Mouse (Mus musculus) testis, adult 2 months (tissue): ENCODE results near the gene Wnt9a.

Experiments used
- CTCF ChIP-seq: fragments of 200-500 bp; IDR thresholded peaks from 2 replicates; pipeline ENCODE4 v1.5.1; 2012; ENCODE audit warnings: low read depth, mild to moderate bottlenecking, inconsistent platforms, low read length, moderate library complexity; ENCODE audit not compliant: control insufficient read depth, insufficient read depth, insufficient replicate concordance
- POLR2A ChIP-seq: fragments of 200-500 bp; IDR thresholded peaks from 2 replicates; pipeline ENCODE4 v1.6.1; 2012; ENCODE audit warnings: low read depth, mild to moderate bottlenecking, inconsistent platforms, low read length, moderate library complexity; ENCODE audit not compliant: control insufficient read depth

DNA sequence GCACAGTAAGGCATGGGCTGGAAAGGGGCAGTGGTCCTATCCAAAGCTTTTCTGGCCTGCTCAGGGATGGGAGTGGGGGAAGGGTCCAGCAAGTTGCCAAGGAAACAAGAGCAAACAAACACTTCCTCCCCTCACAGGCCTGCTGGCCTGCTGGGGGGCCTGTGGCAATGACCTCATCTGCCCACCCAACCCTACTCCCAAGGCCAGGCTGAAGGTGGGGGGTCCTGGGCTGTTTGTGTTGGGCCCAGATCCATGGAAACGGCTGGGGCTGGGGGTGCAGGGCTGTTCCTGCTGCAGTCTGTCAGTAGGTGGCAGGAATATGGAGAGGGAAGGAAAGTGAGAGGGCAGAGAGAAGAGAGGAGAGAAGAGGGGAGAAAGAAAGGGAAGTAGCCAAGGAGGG, 29.7 kb downstream of the Wnt9a start:
- no peak for TF ChIP-seq CTCF
- no peak for TF ChIP-seq POLR2A
